Mouse (Mus musculus): ENCODE data around the gene Gm12184. TPM values are rescaled to one million over a fixed set of nuclear protein-coding genes. Genes with fewer than 3 reads are reported as not detected.
"Not testable (repeated sequence)": the region's sequence is repeated elsewhere in the genome, so short reads cannot be mapped to it uniquely, and the experiment has no call there.

The Gm12184 gene
- total RNA-seq (2021), result 2.3 and 3.6 TPM in 2 replicates
- long read RNA-seq, partial matches to known transcripts, result 0 of 3 reads
- long read RNA-seq, other reads (novel, unspliced or antisense), result 0 of 3 reads

- DNase-seq, result not testable (repeated sequence)
Measured at GRCm38 (mm10) chr11:48825979-48826751, at the start of gene Gm12184, which contains the start of gene Trim7. Gene Gm12184 (minus strand): TSS chr11:48826655. Gene Trim7 (plus strand): TSS chr11:48826140.

- not testable (repeated sequence) for DNase-seq
Measured at GRCm38 (mm10) chr11:48875343-48875837, 48.9 kb upstream of the Gm12184 start.

GRCm38 (mm10) chr11:48874465-48874864, 48.0 kb upstream of the Gm12184 start:
- peak; percentile 33 for DNase-seq

- DNase-seq, result no peak
Measured at GRCm38 (mm10) chr11:48873591-48874290, 47.3 kb upstream of the Gm12184 start.

GRCm38 (mm10) chr11:48872695-48873300, 46.3 kb upstream of the Gm12184 start:
- no peak for DNase-seq

GRCm38 (mm10) chr11:48871817-48872541, 45.5 kb upstream of the Gm12184 start:
- DNase-seq, result peak; percentile 33

GRCm38 (mm10) chr11:48871201-48871772, 44.8 kb upstream of the Gm12184 start, which contains the start of gene Irgm1:
Gene Irgm1 (minus strand): TSS chr11:48871683.
- peak; percentile 72 for DNase-seq

GRCm38 (mm10) chr11:48870781-48871180, 44.3 kb upstream of the Gm12184 start:
- no peak for DNase-seq

- no peak for DNase-seq
Measured at GRCm38 (mm10) chr11:48869380-48870110, 43.1 kb upstream of the Gm12184 start.

- DNase-seq, result no peak
Measured at GRCm38 (mm10) chr11:48866481-48866880, 40.0 kb upstream of the Gm12184 start.

- no peak for DNase-seq
Measured at GRCm38 (mm10) chr11:48863808-48864207, 37.4 kb upstream of the Gm12184 start.

GRCm38 (mm10) chr11:48862784-48863319, 36.4 kb upstream of the Gm12184 start:
- no peak for DNase-seq

GRCm38 (mm10) chr11:48859014-48859413, 32.6 kb upstream of the Gm12184 start:
- DNase-seq, result peak; percentile 20

GRCm38 (mm10) chr11:48853474-48854180, 27.2 kb upstream of the Gm12184 start:
- DNase-seq, result peak; percentile 86

- DNase-seq, result no peak
Measured at GRCm38 (mm10) chr11:48852624-48853473, 26.4 kb upstream of the Gm12184 start.

GRCm38 (mm10) chr11:48852190-48852589, 25.7 kb upstream of the Gm12184 start:
- DNase-seq, result no peak

- DNase-seq, result no peak
Measured at GRCm38 (mm10) chr11:48851270-48851995, 25.0 kb upstream of the Gm12184 start.

GRCm38 (mm10) chr11:48850240-48850639, 23.8 kb upstream of the Gm12184 start:
- DNase-seq, result no peak

Data from adrenal gland, postnatal 25 days (tissue).